Mouse (Mus musculus): ENCODE data around the gene Ankrd55. TPM values are rescaled to one million over a fixed set of nuclear protein-coding genes. Genes with fewer than 3 reads are reported as not detected.

Gene Ankrd55
- polyA plus RNA-seq, 1 experiment from 2014 or later, result 0.24 TPM

GRCm38 (mm10) chr13:112409331-112409730 is 121.1 kb downstream of the Ankrd55 start:
- WGBS, result 75% methylated on average over 2 of the region's 2 CpGs
- ATAC-seq (ENCODE audit: insufficient read depth, low FRiP score, low read depth), result no peak
- Histone ChIP-seq H3K9me3 (no peaks in the 10 kb centered on the region), H3K27ac (no peak overlapping the region), H3K36me3 (no peaks in the 10 kb centered on the region), H3K27me3 (replicated peaks) (no peaks in the 10 kb centered on the region), H3K4me2 (no peak overlapping the region), H3K4me3 (replicated peaks) (no peak overlapping the region), H3K4me1 (no peaks in the 10 kb centered on the region), H3K9ac (no peak overlapping the region)

- no peaks in the 10 kb centered on the region for H3K36me3 ChIP-seq
- no peak overlapping the region for H3K9ac ChIP-seq
- no peaks in the 10 kb centered on the region for H3K27me3 ChIP-seq (replicated peaks)
- WGBS, result 83% methylated on average over 1 of the region's 1 CpGs
- no peak overlapping the region for H3K27ac ChIP-seq
- no peaks in the 10 kb centered on the region for H3K4me1 ChIP-seq
- H3K9me3 ChIP-seq, result no peaks in the 10 kb centered on the region
- no peak overlapping the region for H3K4me3 ChIP-seq (replicated peaks)
- ATAC-seq (ENCODE audit: insufficient read depth, low FRiP score, low read depth), result no peak
- no peak overlapping the region for H3K4me2 ChIP-seq
These were observed 121.6 kb downstream of the Ankrd55 start for GRCm38 (mm10) chr13:112409851-112410250.

GRCm38 (mm10) chr13:112410461-112410860 is 122.2 kb downstream of the Ankrd55 start:
- H3K4me2 ChIP-seq, result no peak overlapping the region
- H3K9me3 ChIP-seq, result no peaks in the 10 kb centered on the region
- H3K27ac ChIP-seq, result no peak overlapping the region
- H3K4me3 ChIP-seq (replicated peaks), result no peak overlapping the region
- no peak for ATAC-seq (ENCODE audit: insufficient read depth, low FRiP score, low read depth)
- no peak overlapping the region for H3K9ac ChIP-seq
- no peaks in the 10 kb centered on the region for H3K36me3 ChIP-seq
- no peaks in the 10 kb centered on the region for H3K4me1 ChIP-seq
- 84% methylated on average over 4 of the region's 4 CpGs for WGBS
- H3K27me3 ChIP-seq (replicated peaks), result no peaks in the 10 kb centered on the region

- Histone ChIP-seq H3K36me3 (no peaks in the 10 kb centered on the region), H3K9me3 (no peaks in the 10 kb centered on the region), H3K9ac (no peak overlapping the region), H3K27ac (no peak overlapping the region), H3K4me1 (peaks cover 3% of the 10 kb centered on the region), H3K27me3 (replicated peaks) (no peaks in the 10 kb centered on the region), H3K4me3 (replicated peaks) (no peak overlapping the region), H3K4me2 (no peak overlapping the region)
- WGBS, result 44% methylated on average over 5 of the region's 5 CpGs
- ATAC-seq (ENCODE audit: insufficient read depth, low FRiP score, low read depth), result no peak
These were observed 123.1 kb downstream of the Ankrd55 start for GRCm38 (mm10) chr13:112411216-112411822.

GRCm38 (mm10) chr13:112412251-112412650 is 124.0 kb downstream of the Ankrd55 start:
- no peaks in the 10 kb centered on the region for H3K27me3 ChIP-seq (replicated peaks)
- H3K4me1 ChIP-seq, result peaks cover 3% of the 10 kb centered on the region
- 86% methylated on average over 2 of the region's 3 CpGs for WGBS
- no peak overlapping the region for H3K9ac ChIP-seq
- ATAC-seq (ENCODE audit: insufficient read depth, low FRiP score, low read depth), result no peak
- H3K4me2 ChIP-seq, result no peak overlapping the region
- no peak overlapping the region for H3K4me3 ChIP-seq (replicated peaks)
- H3K36me3 ChIP-seq, result no peaks in the 10 kb centered on the region
- no peak overlapping the region for H3K27ac ChIP-seq
- no peaks in the 10 kb centered on the region for H3K9me3 ChIP-seq

GRCm38 (mm10) chr13:112412824-112413223 is 124.6 kb downstream of the Ankrd55 start:
- no peaks in the 10 kb centered on the region for H3K36me3 ChIP-seq
- WGBS, result 77% methylated on average over 5 of the region's 5 CpGs
- H3K4me2 ChIP-seq, result no peak overlapping the region
- no peaks in the 10 kb centered on the region for H3K9me3 ChIP-seq
- peaks cover 3% of the 10 kb centered on the region for H3K4me1 ChIP-seq
- no peak overlapping the region for H3K27ac ChIP-seq
- no peak overlapping the region for H3K9ac ChIP-seq
- no peaks in the 10 kb centered on the region for H3K27me3 ChIP-seq (replicated peaks)
- no peak for ATAC-seq (ENCODE audit: insufficient read depth, low FRiP score, low read depth)
- no peak overlapping the region for H3K4me3 ChIP-seq (replicated peaks)

- no peak for ATAC-seq (ENCODE audit: insufficient read depth, low FRiP score, low read depth)
- WGBS, result 82% methylated on average over 8 of the region's 8 CpGs
- H3K4me3 ChIP-seq (replicated peaks), result no peak overlapping the region
- no peak overlapping the region for H3K27ac ChIP-seq
- H3K9ac ChIP-seq, result no peak overlapping the region
- H3K9me3 ChIP-seq, result no peaks in the 10 kb centered on the region
- no peaks in the 10 kb centered on the region for H3K27me3 ChIP-seq (replicated peaks)
- H3K4me1 ChIP-seq, result peaks cover 3% of the 10 kb centered on the region
- H3K4me2 ChIP-seq, result no peak overlapping the region
- no peaks in the 10 kb centered on the region for H3K36me3 ChIP-seq
These were observed 125.4 kb downstream of the Ankrd55 start for GRCm38 (mm10) chr13:112413611-112414010.

- Histone ChIP-seq H3K27me3 (replicated peaks) (no peaks in the 10 kb centered on the region), H3K9me3 (no peaks in the 10 kb centered on the region), H3K4me3 (replicated peaks) (no peak overlapping the region), H3K27ac (peak overlapping the region; percentile 52), H3K4me2 (no peak overlapping the region), H3K36me3 (no peaks in the 10 kb centered on the region), H3K9ac (no peak overlapping the region), H3K4me1 (peaks cover 3% of the 10 kb centered on the region)
- WGBS, result 78% methylated on average over 6 of the region's 6 CpGs
- ATAC-seq (ENCODE audit: insufficient read depth, low FRiP score, low read depth), result no peak
These were observed 127.6 kb downstream of the Ankrd55 start for GRCm38 (mm10) chr13:112415896-112416295.

- peak overlapping the region; percentile 14; the same call in 1 of the 2 replicates for H3K4me2 ChIP-seq
- no peak overlapping the region for H3K4me3 ChIP-seq (replicated peaks)
- ATAC-seq (ENCODE audit: insufficient read depth, low FRiP score, low read depth), result no peak
- no peaks in the 10 kb centered on the region for H3K27me3 ChIP-seq (replicated peaks)
- no peaks in the 10 kb centered on the region for H3K9me3 ChIP-seq
- H3K27ac ChIP-seq, result peak overlapping the region; percentile 52
- 12% methylated on average over 8 of the region's 8 CpGs for WGBS
- peaks cover 3% of the 10 kb centered on the region for H3K4me1 ChIP-seq
- no peaks in the 10 kb centered on the region for H3K36me3 ChIP-seq
- no peak overlapping the region for H3K9ac ChIP-seq
These were observed 128.3 kb downstream of the Ankrd55 start for GRCm38 (mm10) chr13:112416410-112417162.

- H3K4me3 ChIP-seq (replicated peaks), result no peak overlapping the region
- peaks cover 3% of the 10 kb centered on the region for H3K4me1 ChIP-seq
- H3K27me3 ChIP-seq (replicated peaks), result no peaks in the 10 kb centered on the region
- no peaks in the 10 kb centered on the region for H3K36me3 ChIP-seq
- WGBS, result 26% methylated on average over 4 of the region's 4 CpGs
- no peaks in the 10 kb centered on the region for H3K9me3 ChIP-seq
- no peak overlapping the region for H3K9ac ChIP-seq
- H3K27ac ChIP-seq, result peak overlapping the region; percentile 52
- ATAC-seq (ENCODE audit: insufficient read depth, low FRiP score, low read depth), result no peak
- H3K4me2 ChIP-seq, result no peak overlapping the region
These were observed 128.9 kb downstream of the Ankrd55 start for GRCm38 (mm10) chr13:112417163-112417523.

GRCm38 (mm10) chr13:112417861-112418423 is 129.7 kb downstream of the Ankrd55 start:
- ATAC-seq (ENCODE audit: insufficient read depth, low FRiP score, low read depth), result no peak
- peaks cover 3% of the 10 kb centered on the region for H3K4me1 ChIP-seq
- H3K4me3 ChIP-seq (replicated peaks), result no peak overlapping the region
- H3K36me3 ChIP-seq, result no peaks in the 10 kb centered on the region
- no peak overlapping the region for H3K4me2 ChIP-seq
- no peak overlapping the region for H3K9ac ChIP-seq
- 81% methylated on average over 2 of the region's 2 CpGs for WGBS
- H3K9me3 ChIP-seq, result no peaks in the 10 kb centered on the region
- H3K27ac ChIP-seq, result no peak overlapping the region
- H3K27me3 ChIP-seq (replicated peaks), result no peaks in the 10 kb centered on the region

- 88% methylated on average over 4 of the region's 4 CpGs for WGBS
- Histone ChIP-seq H3K4me3 (replicated peaks) (no peak overlapping the region), H3K4me2 (no peak overlapping the region), H3K36me3 (no peaks in the 10 kb centered on the region), H3K27me3 (replicated peaks) (no peaks in the 10 kb centered on the region), H3K9ac (no peak overlapping the region), H3K9me3 (no peaks in the 10 kb centered on the region), H3K27ac (no peak overlapping the region), H3K4me1 (peaks cover 3% of the 10 kb centered on the region)
- no peak for ATAC-seq (ENCODE audit: insufficient read depth, low FRiP score, low read depth)
These were observed 130.3 kb downstream of the Ankrd55 start for GRCm38 (mm10) chr13:112418595-112418994.
